Mouse (Mus musculus): ENCODE results near the gene Ppfia2. TPM values are rescaled to one million over a fixed set of nuclear protein-coding genes. Genes with fewer than 3 reads are reported as not detected.

Gene Ppfia2
- polyA plus RNA-seq, 1 experiment = 0.87 TPM

DNA sequence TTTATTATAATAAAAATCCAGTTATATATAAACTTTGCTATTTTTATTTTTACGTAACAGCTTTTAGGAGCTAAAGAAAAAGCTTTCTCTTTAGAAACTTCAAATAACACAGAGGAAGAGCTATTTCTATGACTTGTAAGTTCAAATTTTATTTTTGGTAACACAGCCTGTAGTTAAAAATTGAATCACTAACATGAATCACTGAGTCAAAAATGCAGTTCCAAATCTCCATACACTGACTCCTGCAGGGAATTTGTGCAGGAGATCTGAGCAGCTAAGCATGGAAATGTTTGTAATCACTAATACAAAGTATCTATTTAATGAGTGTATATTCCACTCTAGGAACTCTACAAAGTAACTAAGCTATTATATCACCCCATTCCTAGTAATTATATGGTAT lies 354.1 kb downstream of the Ppfia2 start:
- H3K4me1 ChIP-seq (ENCODE audit: control insufficient read depth, insufficient read depth, low read length) = no peaks in the 10 kb centered on the region
- 80% methylated on average over 1 of the region's 1 CpGs for WGBS
- no peak overlapping the region for H3K27ac ChIP-seq (ENCODE audit: control insufficient read depth, insufficient read depth, low read depth, low read length, poor library complexity)
- TF ChIP-seq POLR2A (IDR thresholded peaks at IDR 0.05; ENCODE audit: borderline replicate concordance, control insufficient read depth, low read depth, low read length) (no peak), CTCF (IDR thresholded peaks at IDR 0.05; ENCODE audit: control insufficient read depth, insufficient read depth, low read length) (no peak)
- no peak overlapping the region for H3K4me3 ChIP-seq (replicated peaks; ENCODE audit: control insufficient read depth, low read depth, low read length)

DNA sequence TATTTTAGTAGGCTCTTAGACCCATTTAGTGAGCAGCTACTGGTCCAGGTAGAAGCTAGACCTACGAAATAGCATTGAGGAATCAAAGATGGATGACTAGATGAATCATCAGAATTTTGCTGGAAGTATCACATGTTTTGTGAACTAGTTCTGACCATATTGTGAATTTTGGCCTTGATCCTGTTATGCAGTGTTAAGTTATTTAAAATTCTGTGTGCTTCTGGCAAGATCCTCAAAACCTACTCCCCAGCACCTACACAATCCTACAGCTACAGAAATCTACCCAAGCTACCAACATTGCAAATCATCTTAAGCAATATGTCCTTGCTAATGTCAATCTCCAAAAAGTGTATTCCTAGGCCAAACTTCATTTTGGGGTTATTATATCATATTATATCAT lies 368.3 kb downstream of the Ppfia2 start:
- no peaks in the 10 kb centered on the region for H3K4me1 ChIP-seq (ENCODE audit: control insufficient read depth, insufficient read depth, low read length)
- WGBS = 41% methylated on average over 1 of the region's 1 CpGs
- no peak overlapping the region for H3K27ac ChIP-seq (ENCODE audit: control insufficient read depth, insufficient read depth, low read depth, low read length, poor library complexity)
- H3K4me3 ChIP-seq (replicated peaks; ENCODE audit: control insufficient read depth, low read depth, low read length) = no peak overlapping the region
- TF ChIP-seq POLR2A (IDR thresholded peaks at IDR 0.05; ENCODE audit: borderline replicate concordance, control insufficient read depth, low read depth, low read length) (no peak), CTCF (IDR thresholded peaks at IDR 0.05; ENCODE audit: control insufficient read depth, insufficient read depth, low read length) (no peak)

DNA sequence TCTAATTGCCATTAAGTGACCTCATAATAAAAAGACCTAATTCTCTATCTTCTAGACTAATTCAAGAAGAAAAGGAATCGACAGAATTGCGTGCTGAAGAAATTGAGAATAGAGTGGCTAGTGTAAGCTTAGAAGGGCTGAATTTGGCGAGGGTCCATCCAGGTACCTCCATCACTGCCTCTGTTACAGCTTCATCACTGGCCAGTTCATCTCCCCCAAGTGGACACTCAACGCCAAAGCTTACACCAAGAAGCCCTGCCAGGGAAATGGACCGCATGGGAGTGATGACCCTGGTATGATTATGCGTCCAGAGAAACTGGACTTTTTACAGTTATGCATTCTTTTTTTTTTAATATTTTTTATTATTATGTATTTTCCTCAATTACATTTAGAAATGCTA lies 388.0 kb downstream of the Ppfia2 start:
- no peak overlapping the region for H3K27ac ChIP-seq (ENCODE audit: control insufficient read depth, insufficient read depth, low read depth, low read length, poor library complexity)
- H3K4me1 ChIP-seq (ENCODE audit: control insufficient read depth, insufficient read depth, low read length) = no peaks in the 10 kb centered on the region
- TF ChIP-seq CTCF (IDR thresholded peaks at IDR 0.05; ENCODE audit: control insufficient read depth, insufficient read depth, low read length) (no peak), POLR2A (IDR thresholded peaks at IDR 0.05; ENCODE audit: borderline replicate concordance, control insufficient read depth, low read depth, low read length) (no peak)
- H3K4me3 ChIP-seq (replicated peaks; ENCODE audit: control insufficient read depth, low read depth, low read length) = no peak overlapping the region
- WGBS = 69% methylated on average over 6 of the region's 6 CpGs

- no peak overlapping the region for H3K4me3 ChIP-seq (replicated peaks; ENCODE audit: control insufficient read depth, low read depth, low read length)
- 64% methylated on average over 4 of the region's 4 CpGs for WGBS
- no peaks in the 10 kb centered on the region for H3K4me1 ChIP-seq (ENCODE audit: control insufficient read depth, insufficient read depth, low read length)
- TF ChIP-seq POLR2A (IDR thresholded peaks at IDR 0.05; ENCODE audit: borderline replicate concordance, control insufficient read depth, low read depth, low read length) (no peak), CTCF (IDR thresholded peaks at IDR 0.05; ENCODE audit: control insufficient read depth, insufficient read depth, low read length) (no peak)
- H3K27ac ChIP-seq (ENCODE audit: control insufficient read depth, insufficient read depth, low read depth, low read length, poor library complexity) = no peak overlapping the region
Observed at GRCm38 (mm10) chr10:106870233-106870632, 400.1 kb downstream of the Ppfia2 start.

GRCm38 (mm10) chr10:106871847-106872246 lies 401.7 kb downstream of the Ppfia2 start:
- Histone ChIP-seq H3K27ac (ENCODE audit: control insufficient read depth, insufficient read depth, low read depth, low read length, poor library complexity) (no peak overlapping the region), H3K4me1 (ENCODE audit: control insufficient read depth, insufficient read depth, low read length) (no peaks in the 10 kb centered on the region), H3K4me3 (replicated peaks; ENCODE audit: control insufficient read depth, low read depth, low read length) (no peak overlapping the region)
- TF ChIP-seq POLR2A (IDR thresholded peaks at IDR 0.05; ENCODE audit: borderline replicate concordance, control insufficient read depth, low read depth, low read length) = no peak
- no peak for TF ChIP-seq CTCF (IDR thresholded peaks at IDR 0.05; ENCODE audit: control insufficient read depth, insufficient read depth, low read length)
- WGBS = 49% methylated on average over 3 of the region's 3 CpGs

GRCm38 (mm10) chr10:106872714-106873113 lies 402.6 kb downstream of the Ppfia2 start:
- H3K4me1 ChIP-seq (ENCODE audit: control insufficient read depth, insufficient read depth, low read length) = no peaks in the 10 kb centered on the region
- no peak for TF ChIP-seq CTCF (IDR thresholded peaks at IDR 0.05; ENCODE audit: control insufficient read depth, insufficient read depth, low read length)
- TF ChIP-seq POLR2A (IDR thresholded peaks at IDR 0.05; ENCODE audit: borderline replicate concordance, control insufficient read depth, low read depth, low read length) = no peak
- 30% methylated on average over 1 of the region's 1 CpGs for WGBS
- no peak overlapping the region for H3K27ac ChIP-seq (ENCODE audit: control insufficient read depth, insufficient read depth, low read depth, low read length, poor library complexity)
- no peak overlapping the region for H3K4me3 ChIP-seq (replicated peaks; ENCODE audit: control insufficient read depth, low read depth, low read length)

DNA sequence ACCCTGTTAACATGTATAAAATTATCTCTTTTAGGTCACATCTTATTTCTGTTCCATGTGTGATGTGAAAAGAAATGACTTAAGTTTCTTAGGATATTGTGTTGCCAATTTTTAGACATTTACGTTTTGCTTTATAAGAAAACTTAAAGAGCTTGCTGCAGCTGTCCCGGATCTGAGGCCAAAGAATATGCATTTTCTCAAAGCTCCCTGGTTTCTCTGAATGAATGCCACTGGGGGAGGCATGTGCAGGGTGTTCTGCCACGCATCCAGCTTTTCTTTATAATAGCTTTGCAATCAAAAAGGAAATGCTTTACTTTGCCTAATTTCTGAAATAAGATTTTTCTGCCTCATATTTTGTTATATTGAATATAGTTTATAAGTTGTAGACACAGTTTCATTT lies 411.2 kb downstream of the Ppfia2 start:
- 52% methylated on average over 3 of the region's 3 CpGs for WGBS
- TF ChIP-seq POLR2A (IDR thresholded peaks at IDR 0.05; ENCODE audit: borderline replicate concordance, control insufficient read depth, low read depth, low read length) = no peak
- no peak for TF ChIP-seq CTCF (IDR thresholded peaks at IDR 0.05; ENCODE audit: control insufficient read depth, insufficient read depth, low read length)
- H3K4me1 ChIP-seq (ENCODE audit: control insufficient read depth, insufficient read depth, low read length) = no peaks in the 10 kb centered on the region
- H3K27ac ChIP-seq (ENCODE audit: control insufficient read depth, insufficient read depth, low read depth, low read length, poor library complexity) = no peak overlapping the region
- H3K4me3 ChIP-seq (replicated peaks; ENCODE audit: control insufficient read depth, low read depth, low read length) = no peak overlapping the region

- no peak overlapping the region for H3K4me3 ChIP-seq (replicated peaks; ENCODE audit: control insufficient read depth, low read depth, low read length)
- H3K27ac ChIP-seq (ENCODE audit: control insufficient read depth, insufficient read depth, low read depth, low read length, poor library complexity) = no peak overlapping the region
- 66% methylated on average over 13 of the region's 13 CpGs for whole genome bisulfite sequencing
- TF ChIP-seq POLR2A (IDR thresholded peaks at IDR 0.05; ENCODE audit: borderline replicate concordance, control insufficient read depth, low read depth, low read length) (no peak), CTCF (IDR thresholded peaks at IDR 0.05; ENCODE audit: control insufficient read depth, insufficient read depth, low read length) (no peak)
- no peaks in the 10 kb centered on the region for H3K4me1 ChIP-seq (ENCODE audit: control insufficient read depth, insufficient read depth, low read length)
Observed at GRCm38 (mm10) chr10:106896351-106896750, 426.2 kb downstream of the Ppfia2 start.

- WGBS = 79% methylated on average over 3 of the region's 3 CpGs
- no peak overlapping the region for H3K4me3 ChIP-seq (replicated peaks; ENCODE audit: control insufficient read depth, low read depth, low read length)
- H3K4me1 ChIP-seq (ENCODE audit: control insufficient read depth, insufficient read depth, low read length) = no peaks in the 10 kb centered on the region
- TF ChIP-seq POLR2A (IDR thresholded peaks at IDR 0.05; ENCODE audit: borderline replicate concordance, control insufficient read depth, low read depth, low read length) (no peak), CTCF (IDR thresholded peaks at IDR 0.05; ENCODE audit: control insufficient read depth, insufficient read depth, low read length) (no peak)
- no peak overlapping the region for H3K27ac ChIP-seq (ENCODE audit: control insufficient read depth, insufficient read depth, low read depth, low read length, poor library complexity)
Observed at GRCm38 (mm10) chr10:106910108-106910507, 440.0 kb downstream of the Ppfia2 start.
